Mouse (Mus musculus) frontal cortex, postnatal 36 days (tissue): Measurements from ENCODE around the gene Extl2.

ENCODE experiments used
- DNase-seq, 2 experiments: peaks; one replicate each; pipeline ENCODE4 v3.0.0; 2022; ENCODE audit warnings: low spot score in 2 of 2

The Extl2 gene

GRCm38 (mm10) chr3:116007941-116008440, 729 bp downstream of the Extl2 start:
- peak; percentile 76 to 86 for DNase-seq

- no peak for DNase-seq
Observed at GRCm38 (mm10) chr3:116009622-116010344, 2.5 kb downstream of the Extl2 start.

- no peak for DNase-seq
Observed at GRCm38 (mm10) chr3:116014901-116015300, 7.6 kb downstream of the Extl2 start.

GRCm38 (mm10) chr3:116016116-116016515, 8.9 kb downstream of the Extl2 start:
- no peak for DNase-seq

GRCm38 (mm10) chr3:116018606-116019005, 11.3 kb downstream of the Extl2 start:
- DNase-seq, result no peak

- DNase-seq, result no peak
Observed at GRCm38 (mm10) chr3:116019136-116019535, 11.9 kb downstream of the Extl2 start.

GRCm38 (mm10) chr3:116024236-116024635, 17.0 kb downstream of the Extl2 start:
- DNase-seq, result no peak

- DNase-seq, result no peak
Observed at GRCm38 (mm10) chr3:116024669-116025068, 17.4 kb downstream of the Extl2 start.

- DNase-seq, result no peak
Observed at GRCm38 (mm10) chr3:116025701-116026100, 18.4 kb downstream of the Extl2 start.

GRCm38 (mm10) chr3:116026996-116027395, 19.7 kb downstream of the Extl2 start:
- no peak for DNase-seq

GRCm38 (mm10) chr3:116030152-116030788, 23.0 kb downstream of the Extl2 start:
- DNase-seq, result no peak

GRCm38 (mm10) chr3:116033218-116033870, 26.1 kb downstream of the Extl2 start:
- no peak for DNase-seq

- peak in 1 of 2 experiments; percentile 46 for DNase-seq
Observed at GRCm38 (mm10) chr3:116033871-116034222, 26.6 kb downstream of the Extl2 start.

GRCm38 (mm10) chr3:116040776-116041175, 33.5 kb downstream of the Extl2 start:
- no peak for DNase-seq

GRCm38 (mm10) chr3:116046000-116046399, 38.7 kb downstream of the Extl2 start:
- DNase-seq, result no peak

GRCm38 (mm10) chr3:116047034-116047433, 39.8 kb downstream of the Extl2 start:
- DNase-seq, result no peak

- no peak for DNase-seq
Observed at GRCm38 (mm10) chr3:116057078-116057477, 49.8 kb downstream of the Extl2 start.

- no peak for DNase-seq
Observed at GRCm38 (mm10) chr3:116060320-116060719, 53.1 kb downstream of the Extl2 start.

GRCm38 (mm10) chr3:116062141-116062540, 54.9 kb downstream of the Extl2 start:
- DNase-seq, result no peak

GRCm38 (mm10) chr3:116072584-116072983, 65.3 kb downstream of the Extl2 start:
- no peak for DNase-seq

GRCm38 (mm10) chr3:116076739-116077138, 69.5 kb downstream of the Extl2 start:
- DNase-seq, result no peak

GRCm38 (mm10) chr3:116078490-116078889, 71.2 kb downstream of the Extl2 start:
- DNase-seq, result peak in 1 of 2 experiments; percentile 25
